Mouse (Mus musculus) MEL (cell line): ENCODE results near the gene Map2k4. TPM values are rescaled to one million over a fixed set of nuclear protein-coding genes. Genes with fewer than 3 reads are reported as not detected.

Experiments used
- DNase-seq: peaks from one replicate; pipeline ENCODE4 v3.0.0; 2011; ENCODE audit warnings: low read depth, low spot score
- H3K27ac ChIP-seq: 2 replicates; pipeline ENCODE4 v1.5.1; 2012; ENCODE audit warnings: low read depth, mild to moderate bottlenecking, control low read depth, low read length, moderate library complexity; ENCODE audit not compliant: control insufficient read depth
- H3K27me3 ChIP-seq, 2 experiments: fragments of 150-350 bp in 1 of 2; sonication (generic) in 1 of 2; 2 replicates each; pipeline ENCODE4 v1.6.1; 2012; ENCODE audit warnings: low read length in 2 of 2, mild to moderate bottlenecking in 2 of 2, improper control_type of control experiment in 1 of 2, moderate library complexity in 1 of 2; ENCODE audit not compliant: insufficient read depth in 2 of 2, control insufficient read depth in 1 of 2
- H3K36me3 ChIP-seq, 2 experiments: 2 replicates each; pipeline ENCODE4 v1.6.1; 2012 to 2014; ENCODE audit warnings: low read length in 2 of 2, improper control_type of control experiment in 1 of 2, inconsistent platforms in 1 of 2, mild to moderate bottlenecking in 1 of 2; ENCODE audit not compliant: insufficient read depth in 2 of 2, control insufficient read depth in 1 of 2
- H3K4me1 ChIP-seq, 2 experiments: fragments of 150-350 bp in 1 of 2; sonication (generic) in 1 of 2; 2 replicates each; pipeline ENCODE4 v1.6.1; 2012; ENCODE audit warnings: low read length in 2 of 2, improper control_type of control experiment in 1 of 2, mild to moderate bottlenecking in 1 of 2; ENCODE audit not compliant: insufficient read depth in 2 of 2, control insufficient read depth in 1 of 2
- H3K4me3 ChIP-seq, 2 experiments: fragments of 150-350 bp in 1 of 2; sonication (generic) in 1 of 2; 2 replicates each; pipeline ENCODE4 v1.5.1; 2012; ENCODE audit warnings: low read depth in 2 of 2, low read length in 2 of 2, mild to moderate bottlenecking in 2 of 2, moderate library complexity in 2 of 2, control low read depth in 1 of 2, improper control_type of control experiment in 1 of 2; ENCODE audit not compliant: control insufficient read depth in 1 of 2, insufficient read depth in 1 of 2
- H3K79me2 ChIP-seq: 2 replicates; pipeline ENCODE4 v1.6.1; 2012; ENCODE audit warnings: mild to moderate bottlenecking, low read length, moderate library complexity; ENCODE audit not compliant: control insufficient read depth, poor library complexity, insufficient read depth
- H3K9ac ChIP-seq: 2 replicates; pipeline ENCODE4 v1.6.1; 2012; ENCODE audit warnings: low read depth, mild to moderate bottlenecking, control low read depth, low read length, moderate library complexity; ENCODE audit not compliant: control insufficient read depth, poor library complexity, severe bottlenecking
- H3K9me3 ChIP-seq: fragments of 150-350 bp; sonication (generic); replicated peaks from 2 replicates; pipeline ENCODE4 v1.6.1; 2012; ENCODE audit warnings: mild to moderate bottlenecking, low read length, improper control_type of control experiment, moderate library complexity; ENCODE audit not compliant: insufficient read depth
- BHLHE40 ChIP-seq: IDR thresholded peaks from 2 replicates; pipeline ENCODE4 v1.6.1; 2012; ENCODE audit warnings: low read depth, mild to moderate bottlenecking, inconsistent platforms, low read length, improper control_type of control experiment, borderline replicate concordance
- CHD1 ChIP-seq: IDR thresholded peaks from 2 replicates; pipeline ENCODE4 v1.6.1; 2012; ENCODE audit warnings: low read depth, mild to moderate bottlenecking, inconsistent platforms, low read length, improper control_type of control experiment
- CHD2 ChIP-seq: IDR thresholded peaks from 2 replicates; pipeline ENCODE4 v1.6.1; 2011; ENCODE audit warnings: low read length, improper control_type of control experiment
- ELF1 ChIP-seq: IDR thresholded peaks from 2 replicates; pipeline ENCODE4 v1.6.1; 2014; ENCODE audit warnings: low read depth, mild to moderate bottlenecking, inconsistent platforms, low read length, improper control_type of control experiment, moderate library complexity
- EP300 ChIP-seq, 2 experiments: IDR thresholded peaks; 2 replicates each; pipeline ENCODE4 v1.6.1; 2011; ENCODE audit warnings: improper control_type of control experiment in 2 of 2, low read length in 2 of 2, low read depth in 1 of 2, mild to moderate bottlenecking in 1 of 2
- GATA1 ChIP-seq: IDR thresholded peaks from 2 replicates; pipeline ENCODE4 v1.6.1; 2011; ENCODE audit warnings: low read depth, low read length, improper control_type of control experiment
- MAX ChIP-seq: IDR thresholded peaks from 2 replicates; pipeline ENCODE4 v1.6.1; 2011; ENCODE audit warnings: low read length, improper control_type of control experiment
- MAZ ChIP-seq: IDR thresholded peaks from 2 replicates; pipeline ENCODE4 v1.6.1; 2012; ENCODE audit warnings: low read depth, mild to moderate bottlenecking, inconsistent platforms, low read length, improper control_type of control experiment
- MYB ChIP-seq: IDR thresholded peaks from 2 replicates; pipeline ENCODE4 v1.6.1; 2011; ENCODE audit warnings: mild to moderate bottlenecking, low read depth, low read length, improper control_type of control experiment
- MYC ChIP-seq: IDR thresholded peaks from 2 replicates; pipeline ENCODE4 v1.6.1; 2011; ENCODE audit warnings: low read depth, mild to moderate bottlenecking, low read length, improper control_type of control experiment, moderate library complexity
- NRF1 ChIP-seq: IDR thresholded peaks from 2 replicates; pipeline ENCODE4 v1.6.1; 2014; ENCODE audit warnings: low read depth, mild to moderate bottlenecking, inconsistent platforms, low read length, improper control_type of control experiment, moderate library complexity; ENCODE audit not compliant: poor library complexity, insufficient read depth, severe bottlenecking
- POLR2AphosphoS2 ChIP-seq: IDR thresholded peaks from 2 replicates; pipeline ENCODE4 v1.6.1; 2011; ENCODE audit warnings: low read length, improper control_type of control experiment
- SIN3A ChIP-seq: IDR thresholded peaks from 2 replicates; pipeline ENCODE4 v1.6.1; 2012; ENCODE audit warnings: low read length, improper control_type of control experiment, inconsistent platforms
- SMC3 ChIP-seq: IDR thresholded peaks from 2 replicates; pipeline ENCODE4 v1.6.1; 2011; ENCODE audit warnings: low read depth, low read length, improper control_type of control experiment
- TAL1 ChIP-seq: IDR thresholded peaks from 2 replicates; pipeline ENCODE4 v1.6.1; 2012; ENCODE audit warnings: mild to moderate bottlenecking, inconsistent platforms, low read length, moderate library complexity, mixed read lengths
- TCF12 ChIP-seq: IDR thresholded peaks from 2 replicates; pipeline ENCODE4 v1.6.1; 2014; ENCODE audit warnings: low read depth, mild to moderate bottlenecking, inconsistent platforms, low read length, improper control_type of control experiment, moderate library complexity
- UBTF ChIP-seq: IDR thresholded peaks from 2 replicates; pipeline ENCODE4 v1.6.1; 2012; ENCODE audit warnings: low read depth, mild to moderate bottlenecking, inconsistent platforms, low read length, improper control_type of control experiment, moderate library complexity, borderline replicate concordance; ENCODE audit not compliant: insufficient read depth
- USF1 ChIP-seq: IDR thresholded peaks from 2 replicates; pipeline ENCODE4 v1.6.1; 2014; ENCODE audit warnings: low read depth, mild to moderate bottlenecking, inconsistent platforms, low read length, improper control_type of control experiment, moderate library complexity
- polyA plus RNA-seq, 2 experiments: library from polyadenylated mRNA; stranded (reverse) in 1 of 2; unstranded in 1 of 2; fragments of >175 nt in 1 of 2; fragments of >200 nt in 1 of 2; gene quantifications; 2 replicates each; pipeline versions ENCODE4 v1.2.1 to v1.2.4; 2012; ENCODE audit warnings: low replicate concordance in 2 of 2, low read depth in 1 of 2; ENCODE audit not compliant: insufficient read length in 2 of 2, insufficient read depth in 1 of 2, missing spikeins in 1 of 2
- total RNA-seq: library from RNA; depleted of rRNA; stranded (reverse); fragments of 300-350 nt; gene quantifications from 2 replicates; pipeline ENCODE4 v1.2.3, GENCODE M21; 2012

Gene Map2k4
- total and polyA plus RNA-seq, 3 experiments, result 20.0 to 70.7 (median 21.8) TPM

DNA sequence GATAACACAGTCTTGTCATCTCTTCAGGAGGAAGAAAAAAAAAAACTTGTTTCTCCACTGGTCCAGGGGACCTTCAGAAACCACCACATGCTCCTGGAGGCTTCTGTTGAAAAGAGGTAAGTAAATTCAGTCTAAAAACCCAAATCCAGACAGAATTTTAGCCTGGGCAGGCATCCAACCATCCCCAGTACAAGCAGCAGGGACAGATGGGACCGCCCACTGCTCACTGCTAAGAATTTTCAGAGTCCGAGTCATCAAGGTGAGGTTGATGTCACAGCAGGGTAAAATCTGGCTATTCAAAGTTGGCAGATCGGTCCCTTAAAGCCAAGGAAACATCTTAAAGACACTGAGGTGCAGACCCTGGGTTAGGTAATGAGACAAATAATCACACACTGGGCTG, 13.8 kb upstream of the Map2k4 start:
- Histone ChIP-seq H3K9ac (no peak overlapping the region), H3K27ac (no peak overlapping the region), H3K4me1 (0 out of 4 replicates have a peak, but pooled peaks cover 0 to 2% of the 10 kb centered on the region in 2 experiments), H3K79me2 (no peaks in the 10 kb centered on the region), H3K36me3 (peaks cover 0 to 2% of the 10 kb centered on the region in 2 experiments; a peak in 1 of 4 replicates), H3K4me3 (no peak overlapping the region), H3K27me3 (no peaks in the 10 kb centered on the region), H3K9me3 (no peaks in the 10 kb centered on the region)
- TF ChIP-seq SMC3, result no peak
- no peak for TF ChIP-seq CHD2
- no peak for TF ChIP-seq MYC
- TF ChIP-seq BHLHE40, result no peak
- no peak for TF ChIP-seq USF1
- TF ChIP-seq TCF12, result no peak
- no peak for TF ChIP-seq MAZ
- TF ChIP-seq CHD1, result no peak
- no peak for TF ChIP-seq ELF1
- TF ChIP-seq EP300 (IDR thresholded peaks at IDR 0.05; ENCODE audit: low read depth in 1 of 2, low read length in 2 of 2), result no peak
- no peak for TF ChIP-seq MAX
- DNase-seq, result no peak

GRCm38 (mm10) chr11:65795896-65796295, 7.8 kb upstream of the Map2k4 start:
- Histone ChIP-seq H3K79me2 (no peaks in the 10 kb centered on the region), H3K9me3 (no peaks in the 10 kb centered on the region), H3K36me3 (peaks cover 0 to 18% of the 10 kb centered on the region in 2 experiments; a peak in 2 of 4 replicates), H3K4me1 (peaks cover 5 to 14% of the 10 kb centered on the region in 2 experiments), H3K27ac (no peak overlapping the region), H3K9ac (no peak overlapping the region), H3K27me3 (no peaks in the 10 kb centered on the region), H3K4me3 (no peak overlapping the region)
- no peak for TF ChIP-seq USF1
- no peak for TF ChIP-seq POLR2AphosphoS2
- TF ChIP-seq NRF1, result no peak
- TF ChIP-seq EP300 (IDR thresholded peaks at IDR 0.05; ENCODE audit: low read depth in 1 of 2, low read length in 2 of 2), result no peak
- no peak for TF ChIP-seq MAX
- no peak for TF ChIP-seq SIN3A
- no peak for TF ChIP-seq TAL1
- TF ChIP-seq MYB, result no peak
- TF ChIP-seq UBTF, result no peak
- no peak for TF ChIP-seq CHD1
- no peak for TF ChIP-seq MAZ
- no peak for TF ChIP-seq GATA1
- no peak for TF ChIP-seq TCF12
- no peak for DNase-seq
